In the genomic region with DNA sequence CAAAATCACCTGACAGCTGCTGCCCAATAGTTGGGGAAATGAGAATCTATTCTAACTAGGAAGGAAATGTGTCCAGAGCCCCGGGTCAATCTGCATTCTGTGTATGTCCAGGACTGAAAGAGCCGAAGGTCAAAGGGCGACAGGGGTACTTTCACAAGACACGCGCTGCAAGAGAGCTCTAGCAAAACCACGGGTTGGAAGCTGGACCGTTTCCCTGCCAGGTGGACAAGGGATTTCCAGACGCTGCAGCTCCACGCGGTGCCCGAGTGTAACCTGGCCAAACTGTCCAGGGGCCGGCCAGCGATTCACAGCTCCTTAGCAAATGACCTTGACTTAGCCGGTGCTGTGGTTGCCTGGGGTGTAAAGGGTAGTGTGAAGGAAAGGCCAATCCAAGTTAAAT, we compare ENCODE assay signal across 12 mouse cellular contexts. TPM values are rescaled to one million over a fixed set of nuclear protein-coding genes. Genes with fewer than 3 reads are reported as not detected.
DNase-seq lines count a peak whose midpoint lies in the region; ATAC-seq and TF ChIP-seq lines count a peak whose summit lies in the region.
"Had no signal": no experiment of that assay in that cellular context is flagged by ENCODE, and none has a peak within 500 bp of the region (broad histone marks: within the 10 kb centered on the region; RNA-seq: fewer than 3 reads in every experiment).

No protein-coding gene starts in this region.

- no peak for DNase-seq in heart, embryonic 10.5 days (ENCODE audit: low spot score)
- DNase-seq in heart, adult 11 months: no peak
- DNase-seq in kidney, adult 8-10 months: peak; percentile 43
- peak; percentile 26 for DNase-seq in liver
- no peak for DNase-seq in urinary bladder, postnatal 14 days (ENCODE audit: low spot score)
- no peak for DNase-seq in lung, postnatal 4 days
- DNase-seq: gastrocnemius, postnatal 36 days had no signal

- no peak for ATAC-seq in forebrain, embryonic 13.5 days
- ATAC-seq: forebrain, embryonic 16.5 days had no signal

- no peaks in the 10 kb centered on the region for H3K9me3 ChIP-seq in heart, embryonic 10.5 days
- H3K9me3 ChIP-seq in E14TG2a.4 (ENCODE audit: low read length): no peaks in the 10 kb centered on the region
- H3K9me3 ChIP-seq in forebrain, embryonic 13.5 days (replicated peaks): no peaks in the 10 kb centered on the region
- H3K9me3 ChIP-seq: embryonic facial prominence, embryonic 15.5 days had no signal

- H3K36me3 ChIP-seq in heart, embryonic 10.5 days: no peaks in the 10 kb centered on the region
- H3K36me3 ChIP-seq in E14TG2a.4 (ENCODE audit: insufficient read depth, low read length): no peaks in the 10 kb centered on the region
- peaks cover 4% of the 10 kb centered on the region; the same call in 1 of the 2 replicates for H3K36me3 ChIP-seq in forebrain, embryonic 13.5 days (ENCODE audit: poor library complexity, severe bottlenecking)
- H3K36me3 ChIP-seq: embryonic facial prominence, embryonic 15.5 days had no signal

- peak overlapping the region; percentile 25 for H3K27ac ChIP-seq in heart, embryonic 10.5 days
- no peak overlapping the region for H3K27ac ChIP-seq in forebrain, embryonic 13.5 days
- H3K27ac ChIP-seq: embryonic facial prominence, embryonic 15.5 days had no signal

- no peaks in the 10 kb centered on the region for H3K27me3 ChIP-seq in heart, embryonic 10.5 days (ENCODE audit: insufficient read depth, poor library complexity, severe bottlenecking)
- no peaks in the 10 kb centered on the region for H3K27me3 ChIP-seq in E14TG2a.4 (ENCODE audit: insufficient read depth, low read length)
- H3K27me3 ChIP-seq in forebrain, embryonic 13.5 days: no peaks in the 10 kb centered on the region
- H3K27me3 ChIP-seq: embryonic facial prominence, embryonic 15.5 days had no signal

- WGBS in heart, embryonic 10.5 days: 75% methylated on average over 14 of the region's 14 CpGs
- WGBS in forebrain, embryonic 13.5 days: 83% methylated on average over 14 of the region's 14 CpGs

- no peak for TF ChIP-seq CTCF in E14TG2a.4 (conservative IDR thresholded peaks at IDR 0.05; ENCODE audit: low read length)

- H3K9ac ChIP-seq in forebrain, embryonic 13.5 days: no peak overlapping the region
- H3K9ac ChIP-seq: embryonic facial prominence, embryonic 15.5 days had no signal

- 0 out of 2 replicates have a peak overlapping the region, but pooled peaks have one; percentile 18 for H3K4me3 ChIP-seq in heart, embryonic 10.5 days
- H3K4me3 ChIP-seq in E14TG2a.4 (replicated peaks; ENCODE audit: low read length): peak overlapping the region; percentile 66
- no peak overlapping the region for H3K4me3 ChIP-seq in forebrain, embryonic 13.5 days
- H3K4me3 ChIP-seq: embryonic facial prominence, embryonic 15.5 days had no signal

- H3K4me2 ChIP-seq in forebrain, embryonic 13.5 days: no peak overlapping the region
- H3K4me2 ChIP-seq: embryonic facial prominence, embryonic 15.5 days had no signal

- peaks cover 6% of the 10 kb centered on the region for H3K4me1 ChIP-seq in heart, embryonic 10.5 days
- peaks cover 41% of the 10 kb centered on the region for H3K4me1 ChIP-seq in E14TG2a.4 (replicated peaks; ENCODE audit: low read depth, low read length)
- H3K4me1 ChIP-seq in forebrain, embryonic 13.5 days: peaks cover 3% of the 10 kb centered on the region; the same call in 1 of the 2 replicates
- H3K4me1 ChIP-seq: embryonic facial prominence, embryonic 15.5 days had no signal

RNA-seq across cellular contexts. Expression of gene Cdkl4, which starts 19.0 kb away (rescaled TPM):
- 0.07 and 0.24 TPM in 2 replicates for polyA plus RNA-seq in heart, embryonic 10.5 days (2016; fragmentation: Nextera tagmentation; extraction: Ambion mirVana)
- polyA plus RNA-seq in forebrain, embryonic 13.5 days (2015; fragmentation: Nextera tagmentation; extraction: Ambion mirVana): 1.5 and 3.6 TPM in 2 replicates
- polyA plus RNA-seq: C2C12 had no signal

Comparison
In these comparisons a context has a peak if more than half of its experiments do, and no peak if none do; other contexts are left out.
1. DNase-seq: peak in kidney, adult 8-10 months (2 of 2) and liver (single experiment); none in heart, embryonic 10.5 days (single experiment), heart, adult 11 months (single experiment), urinary bladder, postnatal 14 days (single experiment) and lung, postnatal 4 days (0 of 2).